Mouse (Mus musculus): Measurements from ENCODE around the gene Mb. TPM values are rescaled to one million over a fixed set of nuclear protein-coding genes. Genes with fewer than 3 reads are reported as not detected.
A peak's percentile ranks its signal among the peaks of the same experiment; 100 is the strongest.

Gene Mb
- polyA plus RNA-seq, 1 experiment = 0.59 TPM

- WGBS = 63% methylated on average over 4 of the region's 4 CpGs
- H3K27me3 ChIP-seq (ENCODE audit: control insufficient read depth, insufficient read depth, low read length) = no peaks in the 10 kb centered on the region
- H3K27ac ChIP-seq (ENCODE audit: insufficient read depth, low read length) = no peak overlapping the region
- DNase-seq = no peak
- H3K4me3 ChIP-seq (replicated peaks; ENCODE audit: insufficient read depth, low read depth, low read length) = no peak overlapping the region
- H3K4me1 ChIP-seq (ENCODE audit: control insufficient read depth, insufficient read depth, low read length) = no peaks in the 10 kb centered on the region
- TF ChIP-seq POLR2A (IDR thresholded peaks at IDR 0.05; ENCODE audit: borderline replicate concordance, insufficient read depth, low read length) (no peak), CTCF (IDR thresholded peaks at IDR 0.05; ENCODE audit: borderline replicate concordance, insufficient read depth, low read depth, low read length) (no peak)
These were observed 35.5 kb downstream of the Mb start for GRCm38 (mm10) chr15:77014985-77015384.

GRCm38 (mm10) chr15:77014431-77014830 lies 36.0 kb downstream of the Mb start:
- Histone ChIP-seq H3K27ac (ENCODE audit: insufficient read depth, low read length) (no peak overlapping the region), H3K27me3 (ENCODE audit: control insufficient read depth, insufficient read depth, low read length) (no peaks in the 10 kb centered on the region), H3K4me3 (replicated peaks; ENCODE audit: insufficient read depth, low read depth, low read length) (no peak overlapping the region), H3K4me1 (ENCODE audit: control insufficient read depth, insufficient read depth, low read length) (no peaks in the 10 kb centered on the region)
- DNase-seq = no peak
- TF ChIP-seq CTCF (IDR thresholded peaks at IDR 0.05; ENCODE audit: borderline replicate concordance, insufficient read depth, low read depth, low read length) (no peak), POLR2A (IDR thresholded peaks at IDR 0.05; ENCODE audit: borderline replicate concordance, insufficient read depth, low read length) (no peak)
- 77% methylated on average over 6 of the region's 6 CpGs for WGBS

GRCm38 (mm10) chr15:77013753-77014241 lies 36.7 kb downstream of the Mb start:
- H3K4me3 ChIP-seq (replicated peaks; ENCODE audit: insufficient read depth, low read depth, low read length) = no peak overlapping the region
- DNase-seq = no peak

GRCm38 (mm10) chr15:77008851-77009250 lies 41.6 kb downstream of the Mb start:
- Histone ChIP-seq H3K4me1 (ENCODE audit: control insufficient read depth, insufficient read depth, low read length) (no peaks in the 10 kb centered on the region), H3K4me3 (replicated peaks; ENCODE audit: insufficient read depth, low read depth, low read length) (no peak overlapping the region), H3K27me3 (ENCODE audit: control insufficient read depth, insufficient read depth, low read length) (no peaks in the 10 kb centered on the region), H3K27ac (ENCODE audit: insufficient read depth, low read length) (no peak overlapping the region)
- no peak for TF ChIP-seq CTCF (IDR thresholded peaks at IDR 0.05; ENCODE audit: borderline replicate concordance, insufficient read depth, low read depth, low read length)
- no peak for TF ChIP-seq POLR2A (IDR thresholded peaks at IDR 0.05; ENCODE audit: borderline replicate concordance, insufficient read depth, low read length)
- DNase-seq = peak in 1 of 2 experiments; percentile 24
- whole genome bisulfite sequencing = 53% methylated on average over 6 of the region's 6 CpGs

More at GRCm38 (mm10) chr15:77013753-77014241, 36.7 kb downstream of the Mb start:
- Histone ChIP-seq H3K4me1 (ENCODE audit: control insufficient read depth, insufficient read depth, low read length) (no peaks in the 10 kb centered on the region), H3K27me3 (ENCODE audit: control insufficient read depth, insufficient read depth, low read length) (no peaks in the 10 kb centered on the region), H3K27ac (ENCODE audit: insufficient read depth, low read length) (no peak overlapping the region)
- no peak for TF ChIP-seq CTCF (IDR thresholded peaks at IDR 0.05; ENCODE audit: borderline replicate concordance, insufficient read depth, low read depth, low read length)
- TF ChIP-seq POLR2A (IDR thresholded peaks at IDR 0.05; ENCODE audit: borderline replicate concordance, insufficient read depth, low read length) = no peak
- WGBS = 17% methylated on average over 15 of the region's 15 CpGs

GRCm38 (mm10) chr15:77003868-77004215 lies 46.6 kb downstream of the Mb start:
- peak; percentile 96 for TF ChIP-seq CTCF (IDR thresholded peaks at IDR 0.05; ENCODE audit: borderline replicate concordance, insufficient read depth, low read depth, low read length)
- TF ChIP-seq POLR2A (IDR thresholded peaks at IDR 0.05; ENCODE audit: borderline replicate concordance, insufficient read depth, low read length) = no peak

GRCm38 (mm10) chr15:77003173-77003867 lies 47.1 kb downstream of the Mb start:
- TF ChIP-seq POLR2A (IDR thresholded peaks at IDR 0.05; ENCODE audit: borderline replicate concordance, insufficient read depth, low read length) = no peak
- TF ChIP-seq CTCF (IDR thresholded peaks at IDR 0.05; ENCODE audit: borderline replicate concordance, insufficient read depth, low read depth, low read length) = no peak
- WGBS = 74% methylated on average over 3 of the region's 3 CpGs

More at GRCm38 (mm10) chr15:77003868-77004215, 46.6 kb downstream of the Mb start:
- Histone ChIP-seq H3K4me1 (ENCODE audit: control insufficient read depth, insufficient read depth, low read length) (no peaks in the 10 kb centered on the region; the same call in 1 of the 2 replicates), H3K27me3 (ENCODE audit: control insufficient read depth, insufficient read depth, low read length) (no peaks in the 10 kb centered on the region), H3K27ac (ENCODE audit: insufficient read depth, low read length) (no peak overlapping the region), H3K4me3 (replicated peaks; ENCODE audit: insufficient read depth, low read depth, low read length) (no peak overlapping the region)
- WGBS = 0% methylated on average over 3 of the region's 3 CpGs
- DNase-seq = peak; percentile 60 to 62

GRCm38 (mm10) chr15:76998878-76999588 lies 51.4 kb downstream of the Mb start:
- Histone ChIP-seq H3K27ac (ENCODE audit: insufficient read depth, low read length) (no peak overlapping the region), H3K27me3 (ENCODE audit: control insufficient read depth, insufficient read depth, low read length) (no peaks in the 10 kb centered on the region), H3K4me3 (replicated peaks; ENCODE audit: insufficient read depth, low read depth, low read length) (no peak overlapping the region), H3K4me1 (ENCODE audit: control insufficient read depth, insufficient read depth, low read length) (no peaks in the 10 kb centered on the region; the same call in 1 of the 2 replicates)
- 24% methylated on average over 21 of the region's 21 CpGs for WGBS
- DNase-seq = no peak
- no peak for TF ChIP-seq POLR2A (IDR thresholded peaks at IDR 0.05; ENCODE audit: borderline replicate concordance, insufficient read depth, low read length)
- peak; percentile 19; the same call in 1 of the 2 replicates for TF ChIP-seq CTCF (IDR thresholded peaks at IDR 0.05; ENCODE audit: borderline replicate concordance, insufficient read depth, low read depth, low read length)

More at GRCm38 (mm10) chr15:77003173-77003867, 47.1 kb downstream of the Mb start:
- H3K4me1 ChIP-seq (ENCODE audit: control insufficient read depth, insufficient read depth, low read length) = no peaks in the 10 kb centered on the region; the same call in 1 of the 2 replicates
- no peak overlapping the region for H3K4me3 ChIP-seq (replicated peaks; ENCODE audit: insufficient read depth, low read depth, low read length)
- H3K27me3 ChIP-seq (ENCODE audit: control insufficient read depth, insufficient read depth, low read length) = no peaks in the 10 kb centered on the region
- no peak for DNase-seq
- no peak overlapping the region for H3K27ac ChIP-seq (ENCODE audit: insufficient read depth, low read length)
